Mouse (Mus musculus) midbrain, embryonic 15.5 days (tissue): ENCODE data around the gene Fcamr. TPM values are rescaled to one million over a fixed set of nuclear protein-coding genes. Genes with fewer than 3 reads are reported as not detected.

ENCODE experiments used
- ATAC-seq: fragments of 200-750 bp; cut with Nextera tagmentation; replicated peaks from 2 replicates; pipeline ENCODE4 v1.8.0; 2017; ENCODE audit warnings: moderate TSS enrichment
- H3K27ac ChIP-seq: fragments of 300-500 bp; sonication (generic); 2 replicates; pipeline ENCODE4 v1.5.1; 2015; ENCODE audit warnings: mild to moderate bottlenecking, inconsistent platforms
- H3K27me3 ChIP-seq: fragments of 300-500 bp; sonication (generic); replicated peaks from 2 replicates; pipeline ENCODE4 v1.6.1; 2015; ENCODE audit warnings: inconsistent platforms
- H3K36me3 ChIP-seq: fragments of 300-500 bp; sonication (generic); replicated peaks from 2 replicates; pipeline ENCODE4 v1.6.1; 2015; ENCODE audit warnings: inconsistent platforms
- H3K4me1 ChIP-seq: fragments of 300-500 bp; sonication (generic); 2 replicates; pipeline ENCODE4 v1.6.1; 2015; ENCODE audit warnings: inconsistent platforms
- H3K4me2 ChIP-seq: fragments of 300-500 bp; sonication (generic); 2 replicates; pipeline ENCODE4 v1.6.1; 2015; ENCODE audit warnings: inconsistent platforms, mild to moderate bottlenecking, moderate library complexity
- H3K4me3 ChIP-seq: fragments of 300-500 bp; sonication (generic); 2 replicates; pipeline ENCODE4 v1.5.1; 2015; ENCODE audit warnings: mild to moderate bottlenecking, inconsistent platforms
- H3K9ac ChIP-seq: fragments of 300-500 bp; sonication (generic); 2 replicates; pipeline ENCODE4 v1.6.1; 2015; ENCODE audit warnings: mild to moderate bottlenecking, inconsistent platforms
- H3K9me3 ChIP-seq: fragments of 300-500 bp; sonication (generic); 2 replicates; pipeline ENCODE4 v1.6.1; 2016; ENCODE audit warnings: inconsistent platforms
- WGBS: fragments of 180-500 bp; shearing (Covaris S2); methylation state at CpG from one replicate; pipeline ENCODE4 v1.1.7; 2015; ENCODE audit warnings: mixed read lengths; 5-methylcytosine and 5-hydroxymethylcytosine counted together
- polyA plus RNA-seq: library from polyadenylated mRNA; unstranded; fragments of >200 nt; fragmentation: Nextera tagmentation; extraction: Ambion mirVana; gene quantifications from 2 replicates; pipeline ENCODE4 v1.2.1, GENCODE M21; 2015

The Fcamr gene
- polyA plus RNA-seq, 1 experiment from 2014 or later: not detected

GRCm38 (mm10) chr1:130811316-130811715, 10.6 kb downstream of the Fcamr start:
- no peaks in the 10 kb centered on the region for H3K27me3 ChIP-seq
- H3K4me2 ChIP-seq: no peak overlapping the region
- 64% methylated on average over 17 of the region's 17 CpGs for WGBS
- no peaks in the 10 kb centered on the region for H3K9me3 ChIP-seq
- H3K4me3 ChIP-seq: no peak overlapping the region
- no peak for ATAC-seq
- no peak overlapping the region for H3K27ac ChIP-seq
- H3K36me3 ChIP-seq: no peaks in the 10 kb centered on the region
- H3K4me1 ChIP-seq: no peaks in the 10 kb centered on the region
- H3K9ac ChIP-seq: no peak overlapping the region

DNA sequence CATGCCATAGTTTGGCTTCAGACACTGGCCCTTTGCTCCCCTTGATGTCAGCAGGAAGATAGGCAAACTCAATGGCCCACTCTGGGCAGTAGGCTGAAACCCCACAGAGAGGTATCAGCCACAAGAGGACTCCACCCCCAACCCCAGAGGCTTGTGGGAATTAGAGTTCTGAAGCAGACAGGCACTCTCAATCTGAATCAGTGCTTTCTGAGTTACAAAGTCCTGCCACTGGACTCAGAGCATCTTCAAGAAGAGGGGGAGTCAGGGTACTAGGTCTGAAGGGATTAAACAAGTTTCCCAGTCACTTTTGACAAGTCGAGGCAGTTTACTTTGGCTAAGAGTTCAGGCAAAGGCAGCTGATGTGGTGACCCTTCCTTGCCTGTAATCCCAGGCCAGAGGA, 19.0 kb downstream of the Fcamr start:
- 75% methylated on average over 1 of the region's 1 CpGs for WGBS
- no peak overlapping the region for H3K27ac ChIP-seq

DNA sequence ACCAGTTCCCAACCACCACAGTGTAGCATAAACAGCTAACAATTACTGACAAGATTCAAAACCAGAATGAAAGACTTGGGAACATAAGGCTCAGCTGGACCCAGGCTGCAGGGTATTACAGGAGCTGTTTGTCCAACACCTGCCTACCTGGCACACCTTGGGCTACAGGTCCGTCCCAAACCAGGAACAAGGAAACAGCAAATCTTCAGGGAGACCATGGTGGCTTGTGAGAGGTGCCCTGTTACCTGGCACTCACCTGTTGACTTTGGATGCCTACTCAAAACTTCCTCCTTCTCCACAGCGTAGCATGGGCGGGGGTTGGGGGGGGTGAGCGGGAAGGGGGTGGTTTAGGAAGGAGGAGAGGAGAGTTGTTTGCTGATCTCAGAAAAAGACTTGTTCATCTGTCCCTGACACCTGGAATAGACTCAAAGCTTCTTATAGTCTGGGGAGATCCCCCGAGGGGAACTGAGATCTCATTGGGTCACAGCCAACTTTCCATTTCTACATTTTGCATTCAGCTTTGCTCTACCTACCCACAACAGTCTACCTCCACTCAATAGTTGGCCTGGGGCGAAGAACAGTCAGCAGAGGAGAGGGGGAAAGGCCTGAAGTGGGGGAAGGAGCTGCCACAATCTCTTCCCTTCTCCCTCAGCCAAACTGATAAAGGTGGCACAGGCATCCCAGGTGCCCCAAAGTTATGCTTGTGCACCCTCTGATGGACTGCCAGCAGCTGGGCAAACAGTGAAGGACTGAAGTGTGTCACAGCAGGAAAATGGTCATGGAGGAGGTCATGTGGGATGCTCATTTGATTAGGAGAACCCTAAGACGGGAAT, 19.8 kb downstream of the Fcamr start:
- no peak for ATAC-seq
- no peak overlapping the region for H3K9ac ChIP-seq
- WGBS: 82% methylated on average over 7 of the region's 7 CpGs
- no peak overlapping the region for H3K4me2 ChIP-seq
- H3K4me1 ChIP-seq: no peaks in the 10 kb centered on the region
- H3K36me3 ChIP-seq: no peaks in the 10 kb centered on the region
- no peak overlapping the region for H3K27ac ChIP-seq
- no peaks in the 10 kb centered on the region for H3K9me3 ChIP-seq
- H3K4me3 ChIP-seq: no peak overlapping the region
- no peaks in the 10 kb centered on the region for H3K27me3 ChIP-seq

More for the DNA sequence above, 19.0 kb downstream of the Fcamr start:
- H3K9ac ChIP-seq: no peak overlapping the region
- H3K4me3 ChIP-seq: no peak overlapping the region
- H3K4me2 ChIP-seq: no peak overlapping the region
- H3K4me1 ChIP-seq: no peaks in the 10 kb centered on the region
- ATAC-seq: no peak
- no peaks in the 10 kb centered on the region for H3K36me3 ChIP-seq
- H3K27me3 ChIP-seq: no peaks in the 10 kb centered on the region
- no peaks in the 10 kb centered on the region for H3K9me3 ChIP-seq

DNA sequence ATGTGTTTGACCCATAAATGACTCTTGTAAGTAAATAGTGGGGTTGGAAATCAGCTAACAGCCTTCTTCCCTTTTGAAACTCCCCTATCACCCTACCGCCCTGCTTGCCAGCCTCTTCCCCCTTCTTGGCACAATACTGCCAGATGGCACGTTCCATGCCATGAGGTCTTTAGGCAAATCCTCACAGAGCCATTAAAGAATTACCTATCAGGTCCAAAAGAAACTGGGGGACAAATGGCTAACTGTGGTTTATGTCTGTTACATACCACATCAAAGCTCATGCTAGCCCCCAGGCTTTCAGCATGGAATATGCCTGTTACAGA, 20.4 kb downstream of the Fcamr start:
- Histone ChIP-seq H3K9ac (no peak overlapping the region), H3K27ac (no peak overlapping the region), H3K4me1 (no peaks in the 10 kb centered on the region), H3K4me3 (no peak overlapping the region), H3K4me2 (no peak overlapping the region), H3K36me3 (no peaks in the 10 kb centered on the region), H3K27me3 (no peaks in the 10 kb centered on the region), H3K9me3 (no peaks in the 10 kb centered on the region)
- ATAC-seq: no peak
- WGBS: 92% methylated on average over 2 of the region's 2 CpGs

DNA sequence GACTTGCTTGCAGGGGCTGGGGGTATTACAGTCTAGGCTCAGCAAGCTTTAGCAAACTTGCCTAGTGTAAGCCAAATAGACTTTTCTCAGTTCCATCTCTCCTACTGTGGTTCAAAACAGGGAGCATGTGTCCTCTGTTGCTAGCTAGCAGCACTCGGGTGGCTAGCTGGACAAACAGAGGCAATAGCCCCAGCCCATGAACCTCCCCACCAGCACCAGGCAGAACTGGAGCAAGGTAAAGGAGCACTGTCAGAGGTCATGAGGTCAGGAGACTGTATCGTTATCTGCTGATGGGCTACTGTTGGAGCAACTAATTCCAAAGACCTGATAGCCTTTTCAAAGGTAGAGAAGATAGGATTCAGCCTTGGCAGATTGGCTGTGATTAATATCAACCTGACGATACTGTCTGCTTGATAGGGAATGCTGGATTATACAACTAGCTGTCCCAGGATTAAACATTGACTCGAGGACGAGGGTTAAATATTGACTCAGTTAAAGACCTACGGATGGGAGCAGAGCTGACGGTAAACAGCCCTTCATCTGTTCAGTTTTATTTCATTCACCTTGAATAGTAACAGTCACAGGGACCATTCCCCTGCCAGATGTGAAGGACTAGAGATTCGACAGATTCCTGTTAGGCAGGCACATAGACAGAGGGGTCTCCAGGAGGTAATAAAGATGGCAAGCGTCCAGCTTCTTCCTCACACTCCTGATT, 21.4 kb downstream of the Fcamr start:
- H3K27me3 ChIP-seq: no peaks in the 10 kb centered on the region
- no peak for ATAC-seq
- no peak overlapping the region for H3K4me2 ChIP-seq
- no peak overlapping the region for H3K27ac ChIP-seq
- no peaks in the 10 kb centered on the region for H3K4me1 ChIP-seq
- H3K4me3 ChIP-seq: no peak overlapping the region
- H3K9ac ChIP-seq: no peak overlapping the region
- 86% methylated on average over 9 of the region's 9 CpGs for WGBS
- no peaks in the 10 kb centered on the region for H3K9me3 ChIP-seq
- H3K36me3 ChIP-seq: no peaks in the 10 kb centered on the region

GRCm38 (mm10) chr1:130826448-130826847, 25.7 kb downstream of the Fcamr start, which contains the start of gene Pigr:
Pigr (plus strand) TSS chr1:130826684.
- Histone ChIP-seq H3K4me3 (no peak within 1 kb of the TSS), H3K4me1 (no peaks in the 10 kb centered on the region), H3K4me2 (no peak within 1 kb of the TSS), H3K9me3 (no peaks in the 10 kb centered on the region), H3K27ac (no peak within 1 kb of the TSS), H3K27me3 (no peaks in the 10 kb centered on the region), H3K36me3 (no peaks in the 10 kb centered on the region), H3K9ac (no peak within 1 kb of the TSS)
- no peak for ATAC-seq
- WGBS: 82% methylated on average over 5 of the region's 5 CpGs

DNA sequence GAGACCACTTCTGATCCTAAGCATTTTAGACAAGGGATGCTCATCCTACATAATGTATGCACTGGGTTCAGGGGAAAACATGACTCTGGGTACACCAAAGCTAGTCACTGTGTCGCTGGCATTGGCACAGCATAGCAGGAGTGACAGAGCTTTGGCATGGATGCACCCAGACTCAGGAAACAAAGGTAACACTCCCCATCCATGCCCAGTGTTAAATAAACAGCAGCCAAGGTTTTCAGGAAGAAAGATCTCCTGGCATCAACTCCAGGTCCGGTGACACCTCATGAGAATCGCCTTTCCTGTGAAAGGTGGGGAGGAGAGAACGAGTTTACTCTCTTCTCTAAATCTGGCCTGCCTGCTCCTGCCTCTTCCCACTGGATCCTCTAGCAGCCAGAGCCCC, 28.0 kb downstream of the Fcamr start:
- Histone ChIP-seq H3K36me3 (no peaks in the 10 kb centered on the region), H3K9ac (no peak overlapping the region), H3K4me2 (no peak overlapping the region), H3K27me3 (no peaks in the 10 kb centered on the region), H3K4me1 (no peaks in the 10 kb centered on the region), H3K9me3 (no peaks in the 10 kb centered on the region), H3K27ac (no peak overlapping the region), H3K4me3 (no peak overlapping the region)
- 85% methylated on average over 4 of the region's 4 CpGs for WGBS
- ATAC-seq: no peak

GRCm38 (mm10) chr1:130829906-130830830, 29.5 kb downstream of the Fcamr start:
- H3K36me3 ChIP-seq: no peaks in the 10 kb centered on the region
- no peak overlapping the region for H3K4me3 ChIP-seq
- H3K9me3 ChIP-seq: no peaks in the 10 kb centered on the region
- WGBS: 77% methylated on average over 8 of the region's 8 CpGs
- H3K27ac ChIP-seq: no peak overlapping the region
- H3K9ac ChIP-seq: no peak overlapping the region
- no peak for ATAC-seq
- H3K4me2 ChIP-seq: no peak overlapping the region
- H3K27me3 ChIP-seq: no peaks in the 10 kb centered on the region
- H3K4me1 ChIP-seq: no peaks in the 10 kb centered on the region

- no peaks in the 10 kb centered on the region for H3K36me3 ChIP-seq
- no peak for ATAC-seq
- no peak overlapping the region for H3K4me2 ChIP-seq
- H3K27me3 ChIP-seq: no peaks in the 10 kb centered on the region
- H3K9ac ChIP-seq: no peak overlapping the region
- H3K4me3 ChIP-seq: no peak overlapping the region
- no peaks in the 10 kb centered on the region for H3K9me3 ChIP-seq
- H3K4me1 ChIP-seq: no peaks in the 10 kb centered on the region
- H3K27ac ChIP-seq: no peak overlapping the region
- WGBS: 83% methylated on average over 5 of the region's 5 CpGs
Measured at GRCm38 (mm10) chr1:130832230-130833149, 31.8 kb downstream of the Fcamr start.

DNA sequence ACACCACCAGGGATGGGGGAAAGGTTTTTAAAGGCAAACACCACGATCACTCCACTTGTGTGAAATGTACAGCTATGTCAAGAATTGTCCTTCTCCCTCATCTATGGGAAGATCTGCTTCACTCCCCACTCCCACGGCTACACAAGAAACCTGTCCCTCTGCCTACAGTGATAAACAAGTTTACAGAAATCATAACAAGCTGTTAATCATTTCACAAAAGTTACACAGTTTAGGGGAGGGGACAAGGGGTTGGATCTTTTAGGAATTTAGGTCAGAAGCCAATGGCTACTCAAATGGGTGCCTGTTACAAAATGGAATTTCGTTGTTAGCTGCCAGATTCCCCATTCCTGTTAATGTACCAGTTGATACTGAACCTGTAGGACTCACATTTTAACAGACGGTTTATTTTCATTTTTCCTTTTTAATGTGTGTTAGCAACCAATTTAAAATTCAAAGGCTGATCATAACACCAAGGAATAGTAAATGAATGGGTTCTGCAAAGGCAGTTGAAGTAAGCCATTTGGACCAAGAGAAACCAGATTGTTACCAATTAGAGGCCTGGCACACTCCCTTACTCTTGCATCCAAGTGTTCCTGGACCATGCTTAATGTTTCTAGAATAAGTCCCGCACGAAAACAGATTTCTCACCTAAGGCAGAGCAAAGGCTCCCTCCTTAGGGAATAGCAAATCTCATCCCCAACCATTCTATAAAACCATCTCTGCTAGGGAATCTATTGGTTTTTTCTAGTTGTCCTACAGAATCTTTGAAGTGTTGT, 34.6 kb downstream of the Fcamr start:
- no peaks in the 10 kb centered on the region for H3K36me3 ChIP-seq
- 86% methylated on average over 6 of the region's 6 CpGs for WGBS
- no peak for ATAC-seq

DNA sequence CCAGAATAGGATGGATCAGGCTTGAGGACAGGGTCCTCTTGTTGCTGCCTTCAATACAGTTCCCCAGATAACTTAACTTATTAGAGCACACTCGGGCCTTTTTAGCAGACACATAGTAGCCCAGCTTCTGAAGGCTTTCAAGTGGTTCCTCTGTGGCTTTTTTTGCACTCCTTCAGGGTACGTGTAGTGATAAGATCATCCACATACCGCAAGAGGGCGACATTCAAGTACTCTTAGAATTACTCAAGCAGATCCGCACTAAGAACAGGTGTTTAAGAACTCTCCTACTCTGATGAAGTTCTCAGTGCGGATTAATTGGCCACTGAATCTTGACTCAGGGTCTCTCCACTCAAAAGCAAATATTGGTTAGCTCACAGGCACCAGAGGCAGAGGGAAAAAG, 37.6 kb downstream of the Fcamr start:
- no peak overlapping the region for H3K4me2 ChIP-seq
- H3K4me3 ChIP-seq: no peak overlapping the region
- no peak overlapping the region for H3K27ac ChIP-seq
- no peaks in the 10 kb centered on the region for H3K9me3 ChIP-seq
- 53% methylated on average over 6 of the region's 6 CpGs for WGBS
- H3K9ac ChIP-seq: no peak overlapping the region
- no peaks in the 10 kb centered on the region for H3K27me3 ChIP-seq
- H3K4me1 ChIP-seq: no peaks in the 10 kb centered on the region
- H3K36me3 ChIP-seq: no peaks in the 10 kb centered on the region
- no peak for ATAC-seq

More for the DNA sequence above, 34.6 kb downstream of the Fcamr start:
- H3K27me3 ChIP-seq: no peaks in the 10 kb centered on the region
- no peaks in the 10 kb centered on the region for H3K4me1 ChIP-seq
- H3K9ac ChIP-seq: no peak overlapping the region
- H3K9me3 ChIP-seq: no peaks in the 10 kb centered on the region
- no peak overlapping the region for H3K4me3 ChIP-seq
- H3K4me2 ChIP-seq: no peak overlapping the region
- H3K27ac ChIP-seq: no peak overlapping the region
